In genomic region chr17:69195758-69196157, GRCm38 (mm10) we compare ENCODE assay signal across 23 mouse cellular contexts.
A peak's percentile ranks its signal among the peaks of the same experiment; 100 is the strongest.
DNase-seq lines count a peak whose midpoint lies in the region; ATAC-seq and TF ChIP-seq lines count a peak whose summit lies in the region.
"Had no signal": no experiment of that assay in that cellular context is flagged by ENCODE, and none has a peak within 500 bp of the region (broad histone marks: within the 10 kb centered on the region; RNA-seq: fewer than 3 reads in every experiment).

No protein-coding gene starts in this region.

- no peak overlapping the region for H3K4me3 ChIP-seq in gastrocnemius, adult 2 months
- H3K4me3 ChIP-seq in heart, embryonic 16.5 days (ENCODE audit: low read length) = peak overlapping the region; percentile 17; the same call in 1 of the 2 replicates
- H3K4me3 ChIP-seq in lung, embryonic 16.5 days (ENCODE audit: low read length) = no peak overlapping the region
- no peak overlapping the region for H3K4me3 ChIP-seq in myocyte
- H3K4me3 ChIP-seq: forebrain, embryonic 13.5 days; liver, embryonic 15.5 days; megakaryocyte, embryonic 14.5 days; midbrain, embryonic 15.5 days; neural tube, embryonic 15.5 days; stomach, embryonic 15.5 days had no signal

- no peak overlapping the region for H3K27ac ChIP-seq in gastrocnemius, adult 2 months
- peak overlapping the region; percentile 86 for H3K27ac ChIP-seq in heart, embryonic 16.5 days (ENCODE audit: low read length)
- peak overlapping the region; percentile 27 for H3K27ac ChIP-seq in lung, embryonic 16.5 days (ENCODE audit: low read length)
- H3K27ac ChIP-seq: forebrain, embryonic 13.5 days; kidney, postnatal 0 days; liver, embryonic 15.5 days; midbrain, embryonic 15.5 days; neural tube, embryonic 15.5 days; stomach, embryonic 15.5 days had no signal

- peaks cover 12% of the 10 kb centered on the region for H3K79me2 ChIP-seq in myocyte (ENCODE audit: control insufficient read depth, insufficient read depth)

- no peak overlapping the region for H3ac ChIP-seq in myocyte (ENCODE audit: control insufficient read depth, insufficient read length)

- ATAC-seq in heart, embryonic 16.5 days (replicated peaks; ENCODE audit: extremely low read depth, insufficient read depth, low FRiP score) = peak; percentile 68
- ATAC-seq in lung, embryonic 16.5 days (ENCODE audit: low read depth) = peak; percentile 66
- ATAC-seq: CD4-positive, CD25-positive, alpha-beta regulatory T cell, adult 4 months; forebrain, embryonic 13.5 days; midbrain, embryonic 15.5 days had no signal

- no peak for TF ChIP-seq CTCF in gastrocnemius, adult 2 months (IDR thresholded peaks at IDR 0.05)

- peak; percentile 37 for DNase-seq in gastrocnemius, adult 2 months
- no peak for DNase-seq in gastrocnemius, adult 18-20 months (ENCODE audit: low spot score)
- no peak for DNase-seq in heart, postnatal 36 days
- DNase-seq in testis, postnatal 14 days (ENCODE audit: low spot score) = no peak
- no peak for DNase-seq in left cerebral cortex, postnatal 14 days (ENCODE audit: low spot score in 2 of 2)
- DNase-seq: cerebellum, adult 18-20 months; cerebellum, postnatal 25 days; gastrocnemius, postnatal 25 days; kidney, adult 18-20 months; right cerebral cortex, postnatal 14 days; thymus, adult 2 months had no signal

- no peak for TF ChIP-seq POLR2A in myocyte (IDR thresholded peaks at IDR 0.05; ENCODE audit: insufficient read length, low read depth)

- H3K4me1 ChIP-seq in heart, embryonic 16.5 days (ENCODE audit: control insufficient read depth, insufficient read depth, low read length) = peaks cover 46% of the 10 kb centered on the region
- H3K4me1 ChIP-seq in lung, embryonic 16.5 days (replicated peaks; ENCODE audit: control insufficient read depth, insufficient read depth, low read length) = peaks cover 13% of the 10 kb centered on the region; the same call in 1 of the 2 replicates
- H3K4me1 ChIP-seq: liver, embryonic 15.5 days; megakaryocyte, embryonic 14.5 days; stomach, embryonic 15.5 days had no signal

- H3K9ac ChIP-seq in heart, embryonic 16.5 days (ENCODE audit: low read length) = no peak overlapping the region; the same call in 1 of the 2 replicates
- H3K9ac ChIP-seq in lung, embryonic 16.5 days (ENCODE audit: low read length) = no peak overlapping the region
- H3K9ac ChIP-seq: forebrain, embryonic 13.5 days; liver, embryonic 15.5 days; midbrain, embryonic 15.5 days; neural tube, embryonic 15.5 days; stomach, embryonic 15.5 days had no signal

- H3K36me3 ChIP-seq in heart, embryonic 16.5 days (ENCODE audit: control insufficient read depth, insufficient read depth) = no peaks in the 10 kb centered on the region
- no peaks in the 10 kb centered on the region for H3K36me3 ChIP-seq in lung, embryonic 16.5 days (ENCODE audit: control insufficient read depth, insufficient read depth, low read length)
- no peaks in the 10 kb centered on the region for H3K36me3 ChIP-seq in myocyte (ENCODE audit: control insufficient read depth, insufficient read depth)
- H3K36me3 ChIP-seq: G1E; liver, embryonic 15.5 days; midbrain, embryonic 15.5 days; neural tube, embryonic 15.5 days; stomach, embryonic 15.5 days had no signal

- H3K4me2 ChIP-seq in heart, embryonic 16.5 days (ENCODE audit: low read depth, low read length) = peak overlapping the region; percentile 46
- peak overlapping the region; percentile 36 for H3K4me2 ChIP-seq in lung, embryonic 16.5 days (ENCODE audit: low read depth, low read length)
- peak overlapping the region; percentile 2 for H3K4me2 ChIP-seq in myocyte (ENCODE audit: low read depth)
- H3K4me2 ChIP-seq: forebrain, embryonic 13.5 days; liver, embryonic 15.5 days; midbrain, embryonic 15.5 days; neural tube, embryonic 15.5 days; stomach, embryonic 15.5 days had no signal

- no peaks in the 10 kb centered on the region for H3K27me3 ChIP-seq in heart, embryonic 16.5 days (ENCODE audit: control insufficient read depth, insufficient read depth, low read length)
- H3K27me3 ChIP-seq in lung, embryonic 16.5 days (ENCODE audit: control insufficient read depth, insufficient read depth, low read depth, low read length) = no peaks in the 10 kb centered on the region
- no peaks in the 10 kb centered on the region for H3K27me3 ChIP-seq in myocyte (ENCODE audit: control insufficient read depth, insufficient read depth, insufficient read length)
- H3K27me3 ChIP-seq: forebrain, embryonic 13.5 days; liver, embryonic 15.5 days; megakaryocyte, embryonic 14.5 days; midbrain, embryonic 15.5 days; neural tube, embryonic 15.5 days; stomach, embryonic 15.5 days had no signal

- 25% methylated on average over 6 of the region's 6 CpGs for WGBS in heart, embryonic 16.5 days
- 50% methylated on average over 6 of the region's 6 CpGs for WGBS in lung, embryonic 16.5 days

- intact Hi-C loops in gastrocnemius, adult 2 months (cut with DNase I) = no loop called here
- intact Hi-C loops in heart, postnatal 36 days (cut with DNase I) = no loop called here
- intact Hi-C loops in left cerebral cortex, postnatal 14 days (cut with DNase I) = no loop called here

- H3K9me3 ChIP-seq in heart, embryonic 16.5 days (replicated peaks; ENCODE audit: control insufficient read depth, low read length) = no peaks in the 10 kb centered on the region
- H3K9me3 ChIP-seq in lung, embryonic 16.5 days (ENCODE audit: control insufficient read depth, low read length) = no peaks in the 10 kb centered on the region
- H3K9me3 ChIP-seq: forebrain, embryonic 13.5 days; liver, embryonic 15.5 days; midbrain, embryonic 15.5 days; neural tube, embryonic 15.5 days; stomach, embryonic 15.5 days had no signal

TF ChIP-seq in myocyte, 11 proteins besides CTCF, POLR2A, EP300 and RAD21:
- peak in 1 of 3 experiments; percentile 13 for TF ChIP-seq MYOG (IDR thresholded peaks at IDR 0.05; ENCODE audit: control insufficient read depth in 1 of 3, insufficient read depth in 1 of 3, insufficient read length in 2 of 3, low read depth in 2 of 3)
- no peak for TF ChIP-seq CEBPB (IDR thresholded peaks at IDR 0.05; ENCODE audit: insufficient read depth, poor library complexity, severe bottlenecking)
- TF ChIP-seq POLR2AphosphoS2 (IDR thresholded peaks at IDR 0.05; ENCODE audit: insufficient read length, low read depth) = no peak
- no peak for TF ChIP-seq TCF12 (IDR thresholded peaks at IDR 0.05; ENCODE audit: insufficient read depth, poor library complexity, severe bottlenecking)
